Mouse (Mus musculus) stomach, postnatal 0 days (tissue): ENCODE measurements around the gene Nfic. TPM values are rescaled to one million over a fixed set of nuclear protein-coding genes. Genes with fewer than 3 reads are reported as not detected.

Source experiments
- ATAC-seq: fragments of 200-750 bp; cut with Nextera tagmentation; 2 replicates; pipeline ENCODE4 v1.8.0; 2017; ENCODE audit not compliant: low FRiP score, low TSS enrichment
- DNase-seq: peaks from one replicate; pipeline ENCODE4 v3.0.0-alpha.2; 2016; ENCODE audit warnings: low spot score
- H3K27ac ChIP-seq: fragments of 300-500 bp; sonication (generic); replicated peaks from 2 replicates; pipeline ENCODE4 v1.5.1; 2014; ENCODE audit warnings: mild to moderate bottlenecking, control low read depth
- H3K27me3 ChIP-seq: fragments of 300-500 bp; sonication (generic); 2 replicates; pipeline ENCODE4 v1.6.1; 2014; ENCODE audit warnings: low read length; ENCODE audit not compliant: control insufficient read depth, insufficient read depth
- H3K36me3 ChIP-seq: fragments of 300-500 bp; sonication (generic); 2 replicates; pipeline ENCODE4 v1.6.1; 2014; ENCODE audit warnings: low read length, mixed read lengths; ENCODE audit not compliant: control insufficient read depth, insufficient read depth
- H3K4me1 ChIP-seq: fragments of 300-500 bp; sonication (generic); replicated peaks from 2 replicates; pipeline ENCODE4 v1.6.1; 2014; ENCODE audit warnings: antibody characterized with exemption; ENCODE audit not compliant: control insufficient read depth, insufficient read depth
- H3K4me2 ChIP-seq: fragments of 300-500 bp; sonication (generic); replicated peaks from 2 replicates; pipeline ENCODE4 v1.6.1; 2014; ENCODE audit warnings: low read depth, mild to moderate bottlenecking, control low read depth, moderate library complexity
- H3K4me3 ChIP-seq: fragments of 300-500 bp; sonication (generic); 2 replicates; pipeline ENCODE4 v1.5.1; 2014; ENCODE audit warnings: low read depth, low read length, control low read depth
- H3K9ac ChIP-seq: fragments of 300-500 bp; sonication (generic); 2 replicates; pipeline ENCODE4 v1.6.1; 2014; ENCODE audit warnings: mild to moderate bottlenecking, low read length, control low read depth, mixed read lengths
- H3K9me3 ChIP-seq: fragments of 300-500 bp; sonication (generic); 2 replicates; pipeline ENCODE4 v1.6.1; 2016; ENCODE audit warnings: low read length; ENCODE audit not compliant: control insufficient read depth
- CTCF ChIP-seq: IDR thresholded peaks from 2 replicates; pipeline ENCODE4 v1.5.1; 2016; ENCODE audit warnings: antibody characterized with exemption, low read depth, mild to moderate bottlenecking, moderate library complexity
- EP300 ChIP-seq: optimal IDR thresholded peaks from 2 replicates; pipeline ENCODE3; 2016; ENCODE audit warnings: antibody characterized with exemption
- WGBS: fragments of 180-500 bp; shearing (Covaris S2); extraction: QIAGEN DNeasy Blood & Tissue Kit; methylation state at CpG from one replicate; pipeline ENCODE4 v1.1.7; 2014; 5-methylcytosine and 5-hydroxymethylcytosine counted together
- polyA plus RNA-seq: library from polyadenylated mRNA; unstranded; fragments of >200 nt; fragmentation: Nextera tagmentation; extraction: Ambion mirVana; gene quantifications from 2 replicates; pipeline ENCODE4 v1.2.1, GENCODE M21; 2015

The Nfic gene
- polyA plus RNA-seq, 1 experiment from 2014 or later: 40.4 TPM

- WGBS: 60% methylated on average over 12 of the region's 12 CpGs
- H3K36me3 ChIP-seq: no peaks in the 10 kb centered on the region
- H3K9me3 ChIP-seq: no peaks in the 10 kb centered on the region
- no peak for TF ChIP-seq CTCF
- TF ChIP-seq EP300: no peak
- H3K4me3 ChIP-seq: no peak overlapping the region
- peak overlapping the region; percentile 8; the same call in 1 of the 2 replicates for H3K27ac ChIP-seq
- peaks cover 4% of the 10 kb centered on the region for H3K4me1 ChIP-seq
- ATAC-seq: no peak
- H3K4me2 ChIP-seq: peak overlapping the region; percentile 98; the same call in 1 of the 2 replicates
- peak overlapping the region; percentile 18; the same call in 1 of the 2 replicates for H3K9ac ChIP-seq
- no peaks in the 10 kb centered on the region for H3K27me3 ChIP-seq
- DNase-seq: no peak
Measured at GRCm38 (mm10) chr10:81356352-81356990, 99.0 kb downstream of the Nfic start.

GRCm38 (mm10) chr10:81355533-81355932 is 99.9 kb downstream of the Nfic start:
- Histone ChIP-seq H3K27me3 (no peaks in the 10 kb centered on the region), H3K36me3 (no peaks in the 10 kb centered on the region), H3K27ac (no peak overlapping the region), H3K4me2 (no peak overlapping the region), H3K9me3 (no peaks in the 10 kb centered on the region), H3K9ac (no peak overlapping the region), H3K4me3 (no peak overlapping the region), H3K4me1 (peaks cover 4% of the 10 kb centered on the region)
- TF ChIP-seq CTCF (no peak), EP300 (no peak)
- ATAC-seq: no peak
- WGBS: 89% methylated on average over 4 of the region's 4 CpGs
- DNase-seq: no peak

- ATAC-seq (no peak), DNase-seq (no peak)
- no peak overlapping the region for H3K4me2 ChIP-seq
- no peaks in the 10 kb centered on the region for H3K27me3 ChIP-seq
- 69% methylated on average over 9 of the region's 9 CpGs for WGBS
- H3K4me3 ChIP-seq: no peak overlapping the region
- no peaks in the 10 kb centered on the region for H3K9me3 ChIP-seq
- H3K36me3 ChIP-seq: no peaks in the 10 kb centered on the region
- TF ChIP-seq EP300 (no peak), CTCF (no peak)
- no peak overlapping the region for H3K27ac ChIP-seq
- H3K4me1 ChIP-seq: peaks cover 4% of the 10 kb centered on the region
- no peak overlapping the region for H3K9ac ChIP-seq
Measured at GRCm38 (mm10) chr10:81354738-81355477, 100.5 kb downstream of the Nfic start.

- H3K4me1 ChIP-seq: peaks cover 7% of the 10 kb centered on the region
- no peak overlapping the region for H3K4me2 ChIP-seq
- 17% methylated on average over 9 of the region's 9 CpGs for whole genome bisulfite sequencing
- no peak overlapping the region for H3K4me3 ChIP-seq
- DNase-seq: peak; percentile 61
- no peaks in the 10 kb centered on the region for H3K27me3 ChIP-seq
- no peak overlapping the region for H3K9ac ChIP-seq
- H3K36me3 ChIP-seq: no peaks in the 10 kb centered on the region
- no peak for ATAC-seq
- no peak for TF ChIP-seq CTCF
- TF ChIP-seq EP300: no peak
- H3K27ac ChIP-seq: no peak overlapping the region
- no peaks in the 10 kb centered on the region for H3K9me3 ChIP-seq
Measured at GRCm38 (mm10) chr10:81351678-81352291, 103.7 kb downstream of the Nfic start.

- H3K36me3 ChIP-seq: no peaks in the 10 kb centered on the region
Measured at GRCm38 (mm10) chr10:81350351-81351063, 104.9 kb downstream of the Nfic start, which contains the start of gene Hmg20b. TSS of gene Hmg20b (minus strand) at chr10:81350480.

More at GRCm38 (mm10) chr10:81350351-81351063, 104.9 kb downstream of the Nfic start, which contains the start of gene Hmg20b:
- peak; percentile 99 for DNase-seq
- no peaks in the 10 kb centered on the region for H3K27me3 ChIP-seq
- H3K9ac ChIP-seq: peak within 1 kb of the TSS; percentile 82
- TF ChIP-seq EP300: no peak
- peak; percentile 91 for TF ChIP-seq CTCF
- no peaks in the 10 kb centered on the region for H3K9me3 ChIP-seq
- peak; percentile 93 for ATAC-seq
- H3K4me2 ChIP-seq: peak within 1 kb of the TSS; percentile 90
- peak within 1 kb of the TSS; percentile 71 for H3K4me3 ChIP-seq
- peaks cover 5% of the 10 kb centered on the region for H3K4me1 ChIP-seq
- under 1% methylated on average over 49 of the region's 54 CpGs for WGBS
- H3K27ac ChIP-seq: peak within 1 kb of the TSS; percentile 91
